Mouse (Mus musculus): ENCODE data around the gene Ubald2.

DNA sequence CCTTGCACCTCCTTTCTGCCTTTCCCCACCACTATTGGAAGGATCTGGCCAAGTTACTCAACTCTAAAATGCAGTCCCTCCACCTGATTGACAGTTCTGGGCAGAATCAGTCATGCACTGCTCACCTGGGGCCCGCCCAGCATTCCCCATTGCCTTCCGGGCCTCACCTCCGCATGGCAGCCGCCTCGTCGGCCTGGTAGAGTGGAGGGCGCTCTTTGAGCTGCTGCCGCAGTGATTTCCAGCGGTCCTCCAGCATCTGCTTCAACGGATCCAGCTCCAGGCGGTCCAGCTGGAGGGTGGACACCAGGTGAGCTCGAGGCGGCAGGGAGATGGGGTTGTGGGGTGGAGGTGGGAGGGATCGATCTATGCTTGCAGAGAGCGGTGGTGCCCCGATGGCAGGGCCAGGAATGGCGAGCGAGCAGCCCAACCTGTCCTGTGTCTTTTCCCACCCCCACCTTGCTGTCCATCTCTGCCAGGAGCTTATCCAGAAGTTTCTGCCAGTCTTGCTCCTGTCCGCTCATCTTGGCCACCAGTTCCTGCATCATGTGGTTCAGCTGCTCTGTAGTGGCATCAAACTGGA is 12.5 kb downstream of the Ubald2 start:
- TF ChIP-seq MAFK (IDR thresholded peaks at IDR 0.05; ENCODE audit: insufficient read depth, low read depth, low read length) (no peak), CHD2 (IDR thresholded peaks at IDR 0.05; ENCODE audit: low read depth, low read length) (no peak), ZNF384 (IDR thresholded peaks at IDR 0.05; ENCODE audit: low read depth, low read length) (no peak), HCFC1 (IDR thresholded peaks at IDR 0.05; ENCODE audit: borderline replicate concordance, insufficient read depth, low read length) (no peak)
